15 mouse cellular contexts compared by ENCODE assay signal in genomic region chr13:84685930-84686329, GRCm38 (mm10).
A peak's percentile ranks its signal among the peaks of the same experiment; 100 is the strongest.
DNase-seq lines count a peak whose midpoint lies in the region; ATAC-seq and TF ChIP-seq lines count a peak whose summit lies in the region.
"Had no signal": no experiment of that assay in that cellular context is flagged by ENCODE, and none has a peak within 500 bp of the region (broad histone marks: within the 10 kb centered on the region; RNA-seq: fewer than 3 reads in every experiment).

No protein-coding gene starts in this region.

- TF ChIP-seq CTCF in cortical plate, adult 2 months (IDR thresholded peaks at IDR 0.05; ENCODE audit: extremely low read depth, insufficient read depth, low read length) = peak; percentile 32; the same call in 1 of the 2 replicates

- H3K4me3 ChIP-seq in cortical plate, adult 2 months (ENCODE audit: insufficient read depth, low read length) = no peak overlapping the region
- H3K4me3 ChIP-seq: erythroblast, embryonic 14.5 days; limb, embryonic 12.5 days had no signal

- no peak overlapping the region for H3K27ac ChIP-seq in cortical plate, adult 2 months (ENCODE audit: insufficient read depth, low read length)
- H3K27ac ChIP-seq: limb, embryonic 12.5 days; macrophage had no signal

- no peaks in the 10 kb centered on the region for H3K4me1 ChIP-seq in cortical plate, adult 2 months (ENCODE audit: control insufficient read depth, insufficient read depth, low read length)
- H3K4me1 ChIP-seq: limb, embryonic 12.5 days had no signal

- peak; percentile 23 for DNase-seq in cerebellum, postnatal 10 days
- DNase-seq in cerebellum, postnatal 36 days = no peak
- peak; percentile 14 for DNase-seq in layer of hippocampus, adult 11-12 months (ENCODE audit: low spot score)
- DNase-seq in layer of hippocampus, adult 8-10 months (ENCODE audit: low spot score in 2 of 2) = no peak
- no peak for DNase-seq in adrenal gland, adult 2 months
- DNase-seq in spleen, postnatal 14 days (ENCODE audit: low spot score in 2 of 2) = no peak
- DNase-seq: adrenal gland, postnatal 36 days; embryo, embryonic 11 days; right cerebral cortex, postnatal 25 days had no signal

- ATAC-seq in CD4-positive, CD25-positive, alpha-beta regulatory T cell, adult 4 months = peak; percentile 29
- ATAC-seq: intestine, embryonic 16.5 days had no signal

- no peak for TF ChIP-seq POLR2A in cortical plate, adult 2 months (IDR thresholded peaks at IDR 0.05; ENCODE audit: extremely low read depth, insufficient read depth, low read length)

Comparison
In these comparisons a context has a peak if more than half of its experiments do, and no peak if none do; other contexts are left out.
1. DNase-seq: peak in cerebellum, postnatal 10 days (2 of 2) and layer of hippocampus, adult 11-12 months (single experiment); none in cerebellum, postnatal 36 days (0 of 2), layer of hippocampus, adult 8-10 months (0 of 2), adrenal gland, adult 2 months (single experiment) and spleen, postnatal 14 days (0 of 2).